Mouse (Mus musculus) embryo, embryonic 11.5 days (tissue): ENCODE data around the gene Sbf2.
"Not testable (repeated sequence)": the region's sequence is repeated elsewhere in the genome, so short reads cannot be mapped to it uniquely, and the experiment has no call there.

ENCODE experiments used
- DNase-seq: peaks from one replicate; pipeline ENCODE4 v3.0.0-alpha.2; 2012; ENCODE audit warnings: low read depth, low spot score

Sbf2 gene

GRCm38 (mm10) chr7:110392576-110392975 lies 222.1 kb downstream of the Sbf2 start:
- DNase-seq, result no peak

GRCm38 (mm10) chr7:110391632-110392031 lies 223.1 kb downstream of the Sbf2 start:
- DNase-seq, result no peak

GRCm38 (mm10) chr7:110388889-110389288 lies 225.8 kb downstream of the Sbf2 start:
- not testable (repeated sequence) for DNase-seq

GRCm38 (mm10) chr7:110387565-110387964 lies 227.2 kb downstream of the Sbf2 start:
- DNase-seq, result no peak

GRCm38 (mm10) chr7:110385482-110385881 lies 229.2 kb downstream of the Sbf2 start:
- DNase-seq, result no peak

- DNase-seq, result no peak
Observed at GRCm38 (mm10) chr7:110384343-110384742, 230.4 kb downstream of the Sbf2 start.

GRCm38 (mm10) chr7:110381625-110382024 lies 233.1 kb downstream of the Sbf2 start:
- no peak for DNase-seq

GRCm38 (mm10) chr7:110379335-110379914 lies 235.3 kb downstream of the Sbf2 start:
- no peak for DNase-seq

GRCm38 (mm10) chr7:110372529-110372928 lies 242.2 kb downstream of the Sbf2 start:
- DNase-seq, result no peak

- DNase-seq, result no peak
Observed at GRCm38 (mm10) chr7:110362005-110362404, 252.7 kb downstream of the Sbf2 start.

- no peak for DNase-seq
Observed at GRCm38 (mm10) chr7:110361516-110361915, 253.2 kb downstream of the Sbf2 start.

GRCm38 (mm10) chr7:110359391-110359790 lies 255.3 kb downstream of the Sbf2 start:
- DNase-seq, result no peak

GRCm38 (mm10) chr7:110353971-110354370 lies 260.8 kb downstream of the Sbf2 start:
- DNase-seq, result no peak

GRCm38 (mm10) chr7:110347250-110347649 lies 267.5 kb downstream of the Sbf2 start:
- DNase-seq, result no peak

GRCm38 (mm10) chr7:110337601-110338000 lies 277.1 kb downstream of the Sbf2 start:
- DNase-seq, result no peak

- DNase-seq, result no peak
Observed at GRCm38 (mm10) chr7:110325381-110326110, 289.2 kb downstream of the Sbf2 start.

GRCm38 (mm10) chr7:110324852-110325251 lies 289.9 kb downstream of the Sbf2 start:
- DNase-seq, result no peak

- no peak for DNase-seq
Observed at GRCm38 (mm10) chr7:110321106-110321505, 293.6 kb downstream of the Sbf2 start.

GRCm38 (mm10) chr7:110318971-110319519 lies 295.7 kb downstream of the Sbf2 start:
- no peak for DNase-seq

GRCm38 (mm10) chr7:110317412-110317811 lies 297.3 kb downstream of the Sbf2 start:
- no peak for DNase-seq

- DNase-seq, result no peak
Observed at GRCm38 (mm10) chr7:110315352-110315751, 299.4 kb downstream of the Sbf2 start.

- DNase-seq, result no peak
Observed at GRCm38 (mm10) chr7:110314401-110314890, 300.3 kb downstream of the Sbf2 start.
